Mouse (Mus musculus): ENCODE results near the gene Ankrd23.

DNA sequence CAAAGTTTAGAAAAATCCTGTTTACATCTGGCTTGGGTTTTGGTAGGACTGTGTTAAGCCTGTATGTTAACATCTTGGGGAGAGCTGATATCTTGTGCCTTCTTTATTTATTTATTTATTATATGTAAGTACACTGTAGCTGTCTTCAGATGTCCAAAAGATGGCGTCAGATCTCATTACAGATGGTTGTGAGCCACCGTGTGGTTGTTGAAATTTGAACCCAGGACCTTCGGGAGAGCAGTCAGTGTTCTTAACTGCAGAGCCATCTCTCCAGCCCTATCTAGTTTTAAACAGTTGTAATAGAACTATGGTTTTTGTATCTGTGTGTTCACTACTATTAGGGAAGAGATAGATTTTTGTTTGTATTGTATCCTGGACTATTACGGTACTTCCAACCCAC, 7.4 kb downstream of the Ankrd23 start:
- TF ChIP-seq HCFC1 (IDR thresholded peaks at IDR 0.05; ENCODE audit: low read depth, low read length) (no peak), POLR2A (IDR thresholded peaks at IDR 0.05; ENCODE audit: low read depth, low read length) (no peak), ELF1 (IDR thresholded peaks at IDR 0.05; ENCODE audit: low read depth, low read length) (no peak), E2F4 (IDR thresholded peaks at IDR 0.05; ENCODE audit: insufficient replicate concordance, low read depth, low read length) (no peak), EP300 (IDR thresholded peaks at IDR 0.05; ENCODE audit: low read length) (no peak)

All from CH12.LX (cell line).